Mouse (Mus musculus) testis, postnatal 10 days (tissue): ENCODE results near the gene Pmf1.
"Not testable (repeated sequence)": the region's sequence is repeated elsewhere in the genome, so short reads cannot be mapped to it uniquely, and the experiment has no call there.

Source experiments
- DNase-seq: peaks from one replicate; pipeline ENCODE4 v3.0.0; 2021; ENCODE audit warnings: low spot score

The Pmf1 gene

DNA sequence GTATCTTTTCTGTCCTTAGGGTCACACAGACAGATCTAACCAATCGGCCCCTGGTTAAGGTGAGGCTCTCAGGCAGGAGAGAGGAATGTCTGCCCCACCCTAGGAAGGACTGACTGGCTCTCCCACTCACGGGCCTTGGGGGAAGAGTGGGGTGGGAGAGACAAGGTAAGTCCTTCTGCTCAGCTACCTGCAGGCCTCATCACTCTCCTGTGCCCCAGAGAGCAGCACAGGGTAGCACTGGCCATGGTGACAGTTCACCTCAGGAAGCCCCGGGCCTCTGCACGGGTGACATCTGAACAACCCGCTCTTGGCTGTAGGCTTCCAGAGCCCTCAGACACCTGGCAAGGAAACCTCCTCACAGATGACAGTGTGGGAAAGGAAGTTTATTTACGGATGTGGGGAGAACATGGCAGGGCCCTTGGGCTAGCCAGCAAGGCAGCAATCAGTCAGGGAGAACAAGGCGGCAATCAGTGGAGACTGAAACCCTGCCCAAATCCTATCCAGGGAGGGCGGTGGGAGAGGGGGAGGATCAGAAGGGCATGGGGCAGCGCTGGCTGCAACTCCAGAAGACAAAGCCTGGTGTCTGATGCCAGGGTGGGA lies 16.3 kb downstream of the Pmf1 start:
- DNase-seq, result no peak

DNA sequence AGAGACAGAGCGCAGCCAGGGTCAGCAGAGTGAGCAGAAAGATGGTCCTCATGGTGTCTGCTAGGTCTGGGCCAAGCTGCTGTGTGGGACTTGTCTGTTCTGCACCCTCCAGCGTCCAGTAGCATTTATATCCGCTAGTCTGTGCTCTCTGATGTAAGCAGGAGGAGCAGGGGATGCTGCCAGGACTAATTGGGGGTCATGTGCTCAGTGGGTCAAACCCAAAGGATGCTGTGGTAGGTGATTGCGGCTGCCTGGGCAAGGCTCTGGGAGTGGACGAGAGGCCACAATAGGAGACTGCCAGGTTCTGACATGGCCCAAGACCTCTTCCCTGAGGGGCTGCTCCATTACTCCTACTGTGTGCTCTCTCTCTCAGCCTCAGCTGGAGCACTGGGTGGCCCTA lies 25.8 kb downstream of the Pmf1 start, which contains the start of gene Bglap:
Bglap (minus strand) TSS at position 101 of the 400 bp plus-strand sequence.
- no peak for DNase-seq

DNA sequence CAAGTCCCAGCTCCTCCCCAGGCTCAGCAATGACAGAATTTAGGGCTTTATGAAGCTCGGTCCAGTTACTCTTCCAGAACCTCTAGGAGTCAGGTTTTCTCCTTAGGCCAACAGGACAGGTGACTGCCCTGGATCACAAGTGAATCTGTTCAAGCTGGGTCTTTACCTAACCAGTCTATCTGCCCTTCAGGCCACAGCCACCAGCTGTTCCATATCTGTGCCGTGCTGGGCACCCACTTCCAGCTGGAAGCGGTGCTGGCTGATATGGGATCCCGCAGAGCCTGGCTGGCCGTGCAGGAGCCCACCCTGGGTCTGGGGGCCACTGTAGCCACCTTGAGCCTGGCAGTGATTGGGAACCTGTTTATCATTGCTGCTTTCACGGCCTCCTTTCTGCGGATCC lies 27.7 kb downstream of the Pmf1 start:
- DNase-seq, result not testable (repeated sequence)

DNA sequence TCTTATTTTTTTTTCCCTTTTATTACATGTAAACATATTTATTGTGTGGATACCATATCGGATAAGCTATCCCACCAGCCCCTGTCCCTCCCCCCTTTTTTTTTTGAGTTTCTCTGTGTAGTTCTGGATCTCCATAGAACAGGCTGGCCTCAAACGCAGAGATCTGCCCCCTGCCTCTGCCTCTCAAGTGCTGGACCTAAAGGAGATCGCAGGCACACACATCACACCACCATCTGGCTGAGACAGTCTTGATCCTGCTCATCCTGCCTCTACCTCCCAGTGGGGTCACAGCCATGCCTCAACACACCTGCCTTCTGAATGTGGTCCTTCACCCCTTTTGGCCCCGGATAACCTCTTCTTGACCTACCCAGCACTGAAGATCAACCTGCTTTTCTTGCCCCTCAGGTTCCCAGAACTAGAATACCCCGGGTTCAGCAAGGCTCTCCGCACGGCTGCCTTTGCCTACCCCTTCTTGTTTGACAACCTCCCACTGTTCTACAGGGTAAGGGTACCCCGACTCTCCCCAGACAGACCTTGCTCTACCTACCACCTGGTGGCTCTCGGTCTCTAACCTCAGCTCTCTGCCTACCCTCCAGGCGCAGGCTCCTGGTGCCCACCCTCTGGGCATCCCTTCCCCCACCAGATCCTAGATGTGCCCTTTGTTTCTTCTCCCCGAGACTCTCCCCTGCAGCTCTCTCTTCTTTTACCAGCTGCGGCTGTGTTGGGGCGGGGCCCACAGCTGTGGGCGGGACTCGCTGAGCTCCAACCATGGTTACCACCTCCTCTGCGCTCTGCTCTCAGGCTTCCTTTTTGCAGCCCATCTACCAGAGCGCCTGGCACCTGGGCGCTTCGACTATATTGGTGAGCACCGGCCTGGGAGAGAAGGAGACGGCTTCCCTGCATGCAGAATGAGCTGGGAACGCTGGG lies 28.5 kb downstream of the Pmf1 start:
- not testable (repeated sequence) for DNase-seq

DNA sequence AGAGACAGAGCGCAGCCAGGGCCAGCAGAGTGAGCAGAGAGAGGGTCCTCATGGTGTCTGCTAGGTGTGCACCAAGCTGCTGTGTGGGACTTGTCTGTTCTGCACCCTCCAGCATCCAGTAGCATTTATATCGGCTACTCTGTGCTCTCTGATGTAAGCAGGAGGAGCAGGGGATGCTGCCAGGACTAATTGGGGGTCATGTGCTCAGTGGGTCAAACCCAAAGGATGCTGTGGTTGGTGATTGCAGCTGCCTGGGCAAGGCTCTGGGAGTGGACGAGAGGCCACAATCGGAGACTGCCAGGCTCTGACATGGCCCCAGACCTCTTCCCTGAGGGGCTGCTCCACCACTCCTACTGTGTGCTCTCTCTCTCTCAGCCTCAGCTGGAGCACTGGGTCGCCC lies 31.5 kb downstream of the Pmf1 start, which contains the start of gene Bglap2:
Bglap2 (minus strand) TSS at position 101 of the 400 bp plus-strand sequence.
- not testable (repeated sequence) for DNase-seq

DNA sequence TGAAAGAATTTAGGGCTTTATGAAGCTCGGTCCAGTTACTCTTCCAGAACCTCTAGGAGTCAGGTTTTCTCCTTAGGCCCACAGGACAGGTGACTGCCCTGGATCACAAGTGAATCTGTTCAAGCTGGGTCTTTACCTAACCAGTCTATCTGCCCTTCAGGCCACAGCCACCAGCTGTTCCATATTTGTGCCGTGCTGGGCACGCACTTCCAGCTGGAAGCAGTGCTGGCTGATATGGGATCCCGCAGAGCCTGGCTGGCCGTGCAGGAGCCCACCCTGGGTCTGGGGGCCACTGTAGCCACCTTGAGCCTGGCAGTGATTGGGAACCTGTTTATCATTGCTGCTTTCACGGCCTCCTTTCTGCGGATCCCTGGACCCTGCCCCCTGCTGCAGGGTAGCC lies 33.5 kb downstream of the Pmf1 start:
- DNase-seq, result not testable (repeated sequence)

DNA sequence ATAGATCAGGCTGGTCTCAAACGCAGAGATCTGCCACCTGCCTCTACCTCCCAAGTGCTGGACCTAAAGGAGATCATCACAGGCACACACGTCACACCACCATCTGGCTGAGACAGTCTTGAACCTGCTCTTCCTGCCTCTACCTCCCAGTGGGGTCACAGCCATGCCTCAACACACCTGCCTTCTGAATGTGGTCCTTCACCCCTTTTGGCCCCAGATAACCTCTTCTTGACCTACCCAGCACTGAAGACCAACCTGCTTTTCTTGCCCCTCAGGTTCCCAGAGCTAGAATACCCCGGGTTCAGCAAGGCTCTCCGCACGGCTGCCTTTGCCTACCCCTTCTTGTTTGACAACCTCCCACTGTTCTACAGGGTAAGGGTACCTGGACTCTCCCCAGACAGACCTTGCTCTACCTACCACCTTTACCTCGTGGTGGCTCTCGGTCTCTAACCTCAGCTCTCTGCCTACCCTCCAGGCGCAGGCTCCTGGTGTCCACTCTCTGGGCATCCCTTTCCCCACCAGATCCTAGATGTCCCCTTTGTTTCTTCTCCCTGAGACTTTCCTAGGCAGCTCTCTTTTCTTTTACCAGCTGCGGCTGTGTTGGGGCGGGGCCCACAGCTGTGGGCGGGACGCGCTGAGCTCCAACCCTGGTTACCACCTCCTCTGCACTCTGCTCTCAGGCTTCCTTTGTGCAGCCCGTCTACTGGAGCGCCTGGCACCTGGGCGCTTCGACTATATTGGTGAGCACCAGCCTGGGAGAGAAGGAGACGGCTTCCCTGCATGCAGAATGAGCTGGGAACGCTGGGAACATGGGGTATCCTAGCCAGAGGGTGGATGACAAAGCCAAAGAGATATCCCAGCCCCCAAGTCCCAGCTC lies 34.1 kb downstream of the Pmf1 start:
- DNase-seq, result peak; percentile 42

DNA sequence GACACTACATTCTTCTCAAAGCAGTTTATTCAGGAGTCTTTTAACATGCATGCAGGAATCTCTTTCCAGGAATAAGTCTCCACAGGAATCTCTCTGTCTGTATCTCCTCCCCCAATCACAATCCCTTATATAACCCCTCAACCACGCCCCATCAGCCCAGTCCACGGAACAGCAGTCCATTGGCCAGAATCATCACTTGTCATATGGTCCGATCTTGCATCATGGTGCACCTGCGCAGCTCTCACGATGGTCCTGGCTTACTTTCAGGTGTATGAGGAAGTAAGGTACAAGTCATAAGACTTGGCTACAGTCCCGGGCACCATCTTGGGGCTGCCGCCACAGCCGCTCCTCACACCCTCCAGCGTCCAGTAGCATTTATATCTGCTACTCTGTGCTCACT lies 37.5 kb downstream of the Pmf1 start, which contains the start of gene Bglap3:
Bglap3 (minus strand) TSS at position 101 of the 400 bp plus-strand sequence.
- not testable (repeated sequence) for DNase-seq

DNA sequence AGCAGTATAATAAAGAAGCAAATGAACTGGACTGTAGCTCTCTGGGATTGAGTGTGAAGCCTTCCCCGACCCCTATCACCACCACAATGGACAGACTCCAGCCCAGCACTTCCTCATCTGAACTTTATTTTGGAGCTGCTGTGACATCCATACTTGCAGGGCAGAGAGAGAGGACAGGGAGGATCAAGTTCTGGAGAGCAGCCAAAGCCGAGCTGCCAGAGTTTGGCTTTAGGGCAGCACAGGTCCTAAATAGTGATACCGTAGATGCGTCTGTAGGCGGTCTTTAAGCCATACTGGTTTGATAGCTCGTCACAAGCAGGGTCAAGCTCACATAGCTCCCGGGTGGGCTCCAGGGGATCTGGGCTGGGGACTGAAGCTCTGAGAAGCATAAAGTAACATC lies 41.6 kb downstream of the Pmf1 start:
- peak; percentile 43 for DNase-seq

DNA sequence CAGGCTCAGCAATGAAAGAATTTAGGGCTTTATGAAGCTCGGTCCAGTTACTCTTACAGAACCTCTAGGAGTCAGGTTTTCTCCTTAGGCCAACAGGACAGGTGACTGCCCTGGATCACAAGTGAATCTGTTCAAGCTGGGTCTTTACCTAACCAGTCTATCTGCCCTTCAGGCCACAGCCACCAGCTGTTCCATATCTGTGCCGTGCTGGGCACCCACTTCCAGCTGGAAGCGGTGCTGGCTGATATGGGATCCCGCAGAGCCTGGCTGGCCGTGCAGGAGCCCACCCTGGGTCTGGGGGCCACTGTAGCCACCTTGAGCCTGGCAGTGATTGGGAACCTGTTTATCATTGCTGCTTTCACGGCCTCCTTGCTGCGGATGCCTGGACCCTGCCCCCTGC lies 42.6 kb downstream of the Pmf1 start:
- DNase-seq, result not testable (repeated sequence)

DNA sequence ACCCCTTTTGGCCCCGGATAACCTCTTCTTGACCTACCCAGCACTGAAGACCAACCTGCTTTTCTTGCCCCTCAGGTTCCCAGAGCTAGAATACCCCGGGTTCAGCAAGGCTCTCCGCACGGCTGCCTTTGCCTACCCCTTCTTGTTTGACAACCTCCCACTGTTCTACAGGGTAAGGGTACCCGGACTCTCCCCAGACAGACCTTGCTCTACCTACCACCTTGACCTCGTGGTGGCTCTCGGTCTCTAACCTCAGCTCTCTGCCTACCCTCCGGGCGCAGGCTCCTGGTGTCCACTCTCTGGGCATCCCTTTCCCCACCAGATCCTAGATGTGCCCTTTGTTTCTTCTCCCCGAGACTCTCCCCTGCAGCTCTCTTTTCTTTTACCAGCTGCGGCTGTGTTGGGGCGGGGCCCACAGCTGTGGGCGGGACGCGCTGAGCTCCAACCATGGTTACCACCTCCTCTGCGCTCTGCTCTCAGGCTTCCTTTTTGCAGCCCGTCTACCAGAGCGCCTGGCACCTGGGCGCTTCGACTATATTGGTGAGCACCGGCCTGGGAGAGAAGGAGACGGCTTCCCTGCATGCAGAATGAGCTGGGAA lies 43.2 kb downstream of the Pmf1 start:
- peak; percentile 62 for DNase-seq

DNA sequence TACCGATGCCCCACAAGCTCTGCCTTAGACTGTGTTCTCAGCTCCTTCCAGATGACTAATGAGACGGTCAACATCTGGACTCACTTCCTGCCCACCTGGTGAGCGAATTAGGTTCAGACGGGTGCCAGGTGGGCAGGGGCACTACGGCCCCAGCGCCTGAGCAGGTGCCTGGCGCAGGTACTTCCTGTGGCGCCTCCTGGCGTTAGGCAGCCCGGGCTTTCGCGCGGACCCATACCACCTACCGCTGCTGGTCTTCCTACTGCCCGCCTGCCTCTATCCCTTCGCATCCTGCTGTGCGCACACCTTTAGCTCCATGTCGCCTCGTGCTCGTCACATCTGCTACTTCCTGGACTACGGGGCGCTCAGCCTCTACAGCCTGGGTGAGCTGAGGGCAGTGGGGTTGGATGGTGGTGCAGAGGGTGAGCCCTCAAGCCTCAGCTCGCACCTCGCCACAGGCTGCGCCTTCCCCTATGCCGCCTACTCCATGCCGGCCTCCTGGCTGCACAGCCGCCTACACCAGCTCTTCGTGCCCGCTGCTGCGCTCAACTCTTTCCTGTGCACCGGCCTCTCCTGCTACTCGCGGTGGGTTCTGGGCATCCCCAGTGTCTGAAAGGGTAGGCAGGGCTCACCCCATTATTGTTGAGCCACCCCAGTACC lies 44.3 kb downstream of the Pmf1 start:
- no peak for DNase-seq

DNA sequence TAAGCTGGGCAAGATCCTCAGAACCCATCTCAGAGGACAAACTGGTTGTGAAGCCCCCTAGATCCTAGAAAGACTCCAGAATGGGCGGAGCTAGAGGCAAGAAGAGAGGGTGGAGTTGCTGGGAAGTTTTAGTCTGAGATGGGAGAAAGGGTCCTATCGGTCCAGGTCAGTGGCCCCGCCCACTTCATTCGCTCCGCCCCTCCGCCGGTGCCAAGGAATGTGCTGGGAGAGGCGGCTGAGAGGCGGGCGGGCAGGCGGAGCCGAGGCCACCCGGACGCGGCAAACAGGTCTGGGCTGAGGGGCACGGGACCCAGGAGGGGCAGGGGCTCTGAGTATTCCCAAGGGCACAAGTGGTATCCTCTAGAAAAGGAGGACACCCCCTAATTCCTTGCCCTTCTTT lies 45.8 kb downstream of the Pmf1 start, which contains the start of gene Paqr6:
Paqr6 (plus strand) TSS at position 248 of the 400 bp plus-strand sequence.
- DNase-seq, result peak; percentile 94

DNA sequence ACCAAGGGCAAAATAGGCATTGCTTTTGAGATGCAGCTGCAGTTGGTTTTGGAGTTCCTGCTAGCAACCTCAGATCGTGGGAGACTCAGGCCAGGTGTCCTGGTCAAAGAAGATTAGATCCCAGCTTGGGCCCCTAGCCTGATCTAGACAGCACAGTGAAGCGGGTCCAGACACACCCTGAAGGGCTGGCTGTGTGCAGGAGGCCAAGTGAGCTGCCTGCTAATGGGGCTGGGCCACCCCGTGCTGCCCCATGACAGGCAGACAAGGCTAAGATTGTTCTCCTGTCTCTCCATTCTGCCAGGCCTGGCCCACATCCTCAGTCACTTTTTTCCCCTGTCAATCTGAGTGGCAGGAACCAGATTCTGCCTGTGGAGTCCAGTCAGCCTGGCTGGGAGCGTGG lies 46.4 kb downstream of the Pmf1 start:
- DNase-seq, result no peak

DNA sequence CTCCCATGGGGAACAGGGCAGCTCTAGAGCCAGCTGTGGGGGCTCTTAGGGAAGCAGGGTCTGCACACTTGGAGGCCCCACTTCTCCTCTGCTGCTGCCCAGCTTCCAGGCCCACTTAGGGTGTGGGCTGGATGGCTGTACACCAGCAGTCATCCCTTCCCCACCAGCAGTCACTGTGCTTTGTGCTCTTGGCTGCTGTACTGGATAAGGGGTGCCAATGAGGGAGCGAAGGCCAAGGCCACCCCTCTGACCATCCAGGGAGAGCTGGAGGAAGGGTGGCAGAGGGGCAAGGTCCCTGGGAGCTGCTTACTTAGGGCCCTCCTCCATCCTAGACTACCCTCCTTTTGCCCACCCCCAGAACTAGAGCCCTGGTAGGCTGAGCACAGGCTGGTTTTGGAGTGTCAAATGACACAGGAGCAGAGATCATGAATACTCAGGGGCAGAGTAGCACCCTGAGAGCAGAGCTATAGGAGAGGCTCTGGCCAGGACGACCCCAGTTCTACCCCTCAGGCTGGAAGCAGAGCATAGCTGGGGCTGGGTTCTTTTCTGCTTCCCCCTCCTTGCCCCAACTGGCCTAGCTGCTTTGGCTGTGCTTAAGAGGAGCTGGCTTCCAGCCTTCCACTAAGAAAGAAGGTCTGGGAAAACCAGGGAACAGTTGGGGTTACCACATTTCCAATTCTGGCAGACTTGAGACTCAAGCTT lies 48.4 kb downstream of the Pmf1 start:
- DNase-seq, result no peak

DNA sequence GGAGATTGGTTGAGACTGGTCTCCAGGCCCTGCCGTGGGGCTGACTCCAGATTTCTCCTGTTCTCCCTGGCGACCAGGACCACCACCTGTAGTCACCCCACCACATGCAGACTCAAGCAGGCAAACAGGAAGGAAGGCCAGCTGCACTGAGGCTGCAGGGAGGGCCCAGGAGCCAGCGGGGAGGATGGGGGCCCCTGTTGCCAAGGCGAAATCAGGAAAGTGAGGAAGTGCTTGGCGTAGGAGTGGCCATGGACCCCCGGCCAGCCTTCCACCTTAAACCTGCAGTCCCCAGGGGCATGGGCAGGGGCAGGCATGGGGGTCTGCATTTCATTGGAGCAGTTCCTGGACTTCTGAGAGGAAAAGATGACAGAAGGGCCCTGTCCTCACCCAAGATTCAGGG lies 49.0 kb downstream of the Pmf1 start:
- no peak for DNase-seq

DNA sequence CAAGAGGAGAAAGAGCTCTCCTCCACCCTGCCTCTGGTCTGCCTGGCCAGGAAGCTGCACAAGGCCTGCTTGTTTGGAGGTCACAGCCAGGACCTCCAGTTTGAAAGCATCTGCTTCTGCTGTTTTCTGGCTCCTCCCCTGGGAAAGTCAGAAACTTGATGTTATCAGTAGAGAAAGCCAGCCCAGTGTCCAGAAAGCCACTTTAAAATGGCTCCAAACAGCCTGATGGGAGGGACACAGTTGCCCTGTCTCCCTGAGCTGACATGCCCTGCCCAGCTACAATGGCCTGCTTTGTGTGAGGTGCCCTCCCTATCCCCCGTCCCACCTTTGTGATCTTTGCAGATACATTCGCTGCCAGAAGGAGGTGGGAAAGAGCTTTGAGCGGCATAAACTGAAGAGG lies 50.1 kb downstream of the Pmf1 start:
- DNase-seq, result no peak

DNA sequence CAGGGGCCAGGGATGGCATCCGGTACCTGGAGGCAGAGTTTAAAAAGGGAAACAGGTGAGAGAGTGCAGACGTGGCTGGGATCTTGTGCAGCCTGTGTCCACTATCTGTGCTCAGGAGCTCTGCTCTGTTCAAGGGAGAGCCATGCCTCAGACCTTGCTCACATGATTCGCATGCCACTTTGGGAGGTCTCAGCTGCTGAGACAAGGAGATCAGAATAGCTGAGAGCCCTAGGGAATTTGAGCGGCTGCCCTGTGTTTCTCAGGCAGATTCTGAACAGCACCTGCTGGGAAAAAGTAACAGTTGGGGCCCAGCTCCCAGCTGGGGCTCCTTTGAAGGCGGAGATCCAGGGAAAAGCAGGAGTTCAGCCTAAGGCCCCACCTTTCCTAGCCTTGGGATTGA lies 50.5 kb downstream of the Pmf1 start:
- no peak for DNase-seq

DNA sequence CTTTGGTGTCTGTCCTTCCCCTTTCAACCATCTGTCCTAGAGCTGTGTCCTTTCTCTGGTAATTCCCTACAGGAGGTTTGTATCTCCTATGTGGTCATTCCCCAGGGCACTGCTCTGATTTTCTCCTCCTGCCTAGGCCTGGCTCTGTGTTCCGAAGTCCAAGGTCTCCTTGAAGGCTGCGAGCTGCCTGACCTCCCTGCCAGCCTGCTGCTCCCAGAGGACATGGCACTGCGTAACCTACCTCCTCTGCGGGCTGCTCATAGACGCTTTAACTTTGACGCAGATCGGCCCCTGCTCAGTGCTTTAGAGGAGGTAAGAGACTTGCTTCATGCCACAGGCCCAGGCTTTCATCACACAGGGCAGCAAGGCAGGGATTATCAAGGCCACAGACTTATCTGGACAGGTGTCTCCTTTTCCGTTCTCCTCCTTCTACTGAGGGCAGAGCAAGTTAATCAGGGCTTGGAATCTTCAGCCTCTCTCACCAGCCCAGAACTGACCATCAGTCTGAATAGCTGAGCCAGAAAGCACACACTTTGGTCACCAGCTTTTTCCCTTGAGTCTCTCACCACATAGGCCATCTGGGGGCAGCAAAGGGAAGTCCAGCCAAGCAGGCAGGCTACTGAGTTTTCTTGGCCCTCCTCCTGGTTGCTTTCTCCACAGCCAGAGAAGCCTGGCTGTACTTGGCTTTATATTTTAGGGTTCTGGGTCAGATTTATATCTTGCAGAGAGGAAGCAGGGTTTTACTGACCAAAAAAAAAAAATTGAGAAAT lies 55.5 kb downstream of the Pmf1 start:
- DNase-seq, result no peak

DNA sequence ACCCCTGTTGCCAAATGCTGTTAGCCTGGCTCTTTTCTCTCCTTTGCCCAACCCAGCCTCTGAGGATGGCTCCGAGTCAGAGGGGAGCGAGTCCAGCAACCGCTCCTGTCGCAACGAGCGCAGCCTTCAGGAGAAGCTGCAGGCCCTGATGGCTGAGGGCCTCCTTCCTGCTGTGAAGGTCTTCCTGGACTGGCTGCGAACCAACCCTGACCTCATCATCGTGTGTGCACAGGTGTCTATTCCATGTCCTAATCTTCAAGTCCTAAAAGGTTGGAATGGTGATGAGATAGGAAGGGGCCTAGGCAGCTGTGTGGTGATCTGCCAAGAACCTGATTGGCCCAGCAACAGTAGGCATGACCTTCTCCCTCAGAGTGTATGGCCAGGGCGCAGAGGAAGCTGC lies 57.2 kb downstream of the Pmf1 start:
- no peak for DNase-seq
